Comparison of ENCODE assay signal across 24 mouse cellular contexts in genomic region chr6:117516906-117517305, GRCm38 (mm10).
A peak's percentile ranks its signal among the peaks of the same experiment; 100 is the strongest.
DNase-seq lines count a peak whose midpoint lies in the region; ATAC-seq lines count a peak whose summit lies in the region.
"Had no signal": no experiment of that assay in that cellular context is flagged by ENCODE, and none has a peak within 500 bp of the region (broad histone marks: within the 10 kb centered on the region; RNA-seq: fewer than 3 reads in every experiment).

No protein-coding gene starts in this region.

- no peak overlapping the region for H3K4me3 ChIP-seq in intestine, embryonic 14.5 days (ENCODE audit: low read depth, low read length)
- no peak overlapping the region for H3K4me3 ChIP-seq in intestine, embryonic 15.5 days (replicated peaks)
- H3K4me3 ChIP-seq: embryonic facial prominence, embryonic 10.5 days; embryonic facial prominence, embryonic 12.5 days; forebrain, embryonic 13.5 days; forebrain, embryonic 15.5 days had no signal

- no peaks in the 10 kb centered on the region for H3K4me1 ChIP-seq in intestine, embryonic 14.5 days (replicated peaks; ENCODE audit: control insufficient read depth, insufficient read depth, low read length)
- H3K4me1 ChIP-seq in intestine, embryonic 15.5 days (replicated peaks), result no peaks in the 10 kb centered on the region
- H3K4me1 ChIP-seq: embryonic facial prominence, embryonic 12.5 days; forebrain, embryonic 13.5 days; forebrain, embryonic 15.5 days had no signal

- no peaks in the 10 kb centered on the region for H3K36me3 ChIP-seq in intestine, embryonic 14.5 days (ENCODE audit: control insufficient read depth, insufficient read depth, low read length)
- no peaks in the 10 kb centered on the region for H3K36me3 ChIP-seq in intestine, embryonic 15.5 days
- H3K36me3 ChIP-seq: embryonic facial prominence, embryonic 10.5 days; embryonic facial prominence, embryonic 12.5 days; forebrain, embryonic 15.5 days; G1E had no signal

- H3K27ac ChIP-seq in intestine, embryonic 14.5 days (ENCODE audit: low read depth), result no peak overlapping the region
- no peak overlapping the region for H3K27ac ChIP-seq in intestine, embryonic 15.5 days
- H3K27ac ChIP-seq: embryonic facial prominence, embryonic 10.5 days; embryonic facial prominence, embryonic 12.5 days; forebrain, embryonic 13.5 days; forebrain, embryonic 15.5 days had no signal

- no peaks in the 10 kb centered on the region for H3K9me3 ChIP-seq in intestine, embryonic 14.5 days (ENCODE audit: control insufficient read depth, low read length)
- H3K9me3 ChIP-seq in intestine, embryonic 15.5 days, result no peaks in the 10 kb centered on the region
- H3K9me3 ChIP-seq: embryonic facial prominence, embryonic 10.5 days; embryonic facial prominence, embryonic 12.5 days; forebrain, embryonic 13.5 days; forebrain, embryonic 15.5 days had no signal

- peak; percentile 55 for DNase-seq in adrenal gland, adult 2 months
- DNase-seq in adrenal gland, adult 18-20 months (ENCODE audit: low spot score in 2 of 2), result no peak
- DNase-seq in adrenal gland, postnatal 36 days, result peak; percentile 23 to 48
- no peak for DNase-seq in adrenal gland, postnatal 25 days
- peak; percentile 42 for DNase-seq in intestine, embryonic 14.5 days (ENCODE audit: low spot score)
- DNase-seq in testis, postnatal 10 days (ENCODE audit: low spot score), result peak; percentile 31
- DNase-seq in testis, postnatal 14 days (ENCODE audit: low spot score), result no peak
- DNase-seq: adrenal gland, postnatal 10 days; B cell, adult 2 months; cerebellum, adult 11-12 months; cerebellum, adult 2 months; cerebellum, adult 9-10 months; cerebellum, postnatal 10 days; cerebellum, postnatal 25 days; forebrain, postnatal 0 days had no signal

- H3K27me3 ChIP-seq in intestine, embryonic 14.5 days (replicated peaks; ENCODE audit: control insufficient read depth, insufficient read depth, low read length), result no peaks in the 10 kb centered on the region
- H3K27me3 ChIP-seq in intestine, embryonic 15.5 days (replicated peaks), result no peaks in the 10 kb centered on the region
- H3K27me3 ChIP-seq: embryonic facial prominence, embryonic 12.5 days; forebrain, embryonic 13.5 days; forebrain, embryonic 15.5 days; Patski had no signal

- H3K9ac ChIP-seq in intestine, embryonic 14.5 days (ENCODE audit: low read length), result no peak overlapping the region
- H3K9ac ChIP-seq in intestine, embryonic 15.5 days, result no peak overlapping the region
- H3K9ac ChIP-seq: embryonic facial prominence, embryonic 12.5 days; forebrain, embryonic 13.5 days; forebrain, embryonic 15.5 days; forebrain, postnatal 0 days had no signal

- no peak for ATAC-seq in intestine, embryonic 14.5 days (replicated peaks; ENCODE audit: low FRiP score, low TSS enrichment, low read depth)
- ATAC-seq in intestine, embryonic 15.5 days, result no peak
- ATAC-seq: activated CD4-positive, CD25-positive, alpha-beta regulatory T cell, adult 4 months; CD4-positive, CD25-positive, alpha-beta regulatory T cell, adult 4 months; forebrain, embryonic 13.5 days; forebrain, embryonic 15.5 days; forebrain, postnatal 0 days; Patski had no signal

- no peak overlapping the region for H3K4me2 ChIP-seq in intestine, embryonic 14.5 days (ENCODE audit: low read length)
- H3K4me2 ChIP-seq in intestine, embryonic 15.5 days (replicated peaks), result no peak overlapping the region
- H3K4me2 ChIP-seq: embryonic facial prominence, embryonic 12.5 days; forebrain, embryonic 13.5 days; forebrain, embryonic 15.5 days had no signal

- WGBS in intestine, embryonic 14.5 days, result 56% methylated on average over 7 of the region's 7 CpGs
- WGBS in intestine, embryonic 15.5 days, result 62% methylated on average over 7 of the region's 7 CpGs

Comparison
In these comparisons a context has a peak if more than half of its experiments do, and no peak if none do; other contexts are left out.
1. DNase-seq: peak in adrenal gland, adult 2 months (single experiment), adrenal gland, postnatal 36 days (2 of 2), intestine, embryonic 14.5 days (single experiment) and testis, postnatal 10 days (single experiment); none in adrenal gland, adult 18-20 months (0 of 2), adrenal gland, postnatal 25 days (single experiment) and testis, postnatal 14 days (single experiment).